Mouse (Mus musculus) CH12.LX (cell line): ENCODE results near the gene Fn1.

ENCODE experiments used
- CHD1 ChIP-seq: IDR thresholded peaks from 2 replicates; pipeline ENCODE4 v1.6.1; 2012; ENCODE audit warnings: low read depth, low read length, improper control_type of control experiment, inconsistent platforms
- CTCF ChIP-seq, 2 experiments: IDR thresholded peaks in 1 of 2; conservative IDR thresholded peaks in 1 of 2; 2 replicates each; pipeline ENCODE4 v1.5.1; 2011 to 2012; ENCODE audit warnings: low read depth in 2 of 2, low read length in 2 of 2, improper control_type of control experiment in 1 of 2, inconsistent platforms in 1 of 2, mild to moderate bottlenecking in 1 of 2, moderate library complexity in 1 of 2
- E2F4 ChIP-seq: IDR thresholded peaks from 2 replicates; pipeline ENCODE4 v1.6.1; 2011; ENCODE audit warnings: low read depth, low read length, improper control_type of control experiment; ENCODE audit not compliant: insufficient replicate concordance
- MAFK ChIP-seq: IDR thresholded peaks from 2 replicates; pipeline ENCODE4 v1.6.1; 2011; ENCODE audit warnings: low read length, improper control_type of control experiment; ENCODE audit not compliant: insufficient replicate concordance
- POLR2A ChIP-seq: IDR thresholded peaks from 2 replicates; pipeline ENCODE4 v1.6.1; 2011; ENCODE audit warnings: low read depth, mild to moderate bottlenecking, improper control_type of control experiment, low read length
- POLR2AphosphoS2 ChIP-seq: IDR thresholded peaks from 2 replicates; pipeline ENCODE4 v1.6.1; 2011; ENCODE audit warnings: low read depth, low read length, improper control_type of control experiment
- SMC3 ChIP-seq: IDR thresholded peaks from 2 replicates; pipeline ENCODE4 v1.6.1; 2011; ENCODE audit warnings: low read depth, low read length, improper control_type of control experiment
- TBP ChIP-seq: conservative IDR thresholded peaks from 2 replicates; pipeline ENCODE4 v1.6.1; 2011; ENCODE audit warnings: low read depth, low read length, improper control_type of control experiment
- ZKSCAN1 ChIP-seq: IDR thresholded peaks from 2 replicates; pipeline ENCODE4 v1.6.1; 2012; ENCODE audit warnings: low read depth, inconsistent platforms, low read length, improper control_type of control experiment, borderline replicate concordance

- TF ChIP-seq POLR2A (no peak), E2F4 (no peak), CTCF (conservative IDR thresholded peaks at IDR 0.05 in 1 of 2, IDR thresholded peaks at IDR 0.05 in 1 of 2; ENCODE audit: low read depth in 2 of 2, low read length in 2 of 2) (no peak), MAFK (no peak), POLR2AphosphoS2 (no peak), CHD1 (no peak), ZKSCAN1 (no peak), TBP (no peak), SMC3 (no peak)
Measured at GRCm38 (mm10) chr1:71593184-71593583, 59.8 kb downstream of the Fn1 start.
